Mouse (Mus musculus): Measurements from ENCODE around the gene AC140267.1.
A peak's percentile ranks its signal among the peaks of the same experiment; 100 is the strongest.

The AC140267.1 gene

DNA sequence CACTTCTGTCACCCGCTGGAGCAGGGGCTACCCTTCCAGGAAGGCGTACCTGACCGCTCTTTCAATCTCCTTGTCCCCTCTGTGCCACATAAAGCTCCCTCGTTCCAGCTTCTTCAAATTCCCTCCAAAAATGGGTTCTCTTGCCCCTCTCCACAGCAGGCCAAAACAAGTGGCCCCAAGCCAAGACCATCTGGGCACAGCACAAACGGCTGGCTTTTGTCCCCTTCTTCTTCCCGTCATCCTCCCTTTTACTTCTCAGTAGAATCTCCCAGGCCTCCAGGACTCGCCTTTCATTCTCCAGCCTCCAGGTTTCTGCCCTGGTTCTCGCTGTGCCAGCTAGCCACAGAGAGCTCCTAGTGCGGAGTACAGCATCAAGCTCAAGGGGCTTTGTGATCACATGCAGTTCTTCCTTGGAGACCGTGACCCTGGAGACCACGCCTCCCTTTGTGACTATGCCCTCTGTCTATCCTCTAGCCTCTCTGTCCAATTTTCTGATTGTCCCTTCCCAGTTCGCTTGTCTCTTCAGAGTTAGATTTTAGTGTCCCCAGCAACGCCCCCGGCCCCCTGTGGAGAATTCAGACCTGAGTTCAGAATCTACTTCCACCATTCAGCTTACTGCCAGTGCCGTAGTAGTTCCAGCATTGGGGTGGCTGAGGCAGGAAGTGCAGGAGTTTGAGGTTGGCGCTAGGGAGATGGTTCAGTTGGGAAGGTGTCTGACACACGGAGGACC, 7.4 kb upstream of the AC140267.1 start:
- DNase-seq (ENCODE audit: low spot score in 2 of 2): peak in 1 of 2 experiments; percentile 44

DNA sequence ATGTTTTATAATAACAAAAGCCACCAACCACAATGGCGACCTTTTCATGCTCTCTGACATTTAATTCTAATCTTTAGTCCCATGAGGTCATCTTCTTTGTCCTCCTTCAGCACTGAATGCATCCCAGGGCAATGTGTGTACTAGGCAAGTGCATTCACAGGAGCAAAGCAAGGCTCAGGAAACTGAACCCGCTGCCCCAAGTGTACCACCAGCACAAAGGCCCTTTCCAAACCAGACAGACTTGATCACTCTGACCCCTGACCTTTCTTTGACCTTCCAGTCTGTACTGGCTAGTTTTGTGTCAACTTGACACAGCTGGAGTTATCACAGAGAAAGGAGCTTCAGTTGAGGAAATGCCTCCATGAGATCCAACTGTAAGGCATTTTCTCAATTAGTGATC, 3.3 kb upstream of the AC140267.1 start:
- DNase-seq (ENCODE audit: low spot score in 2 of 2): no peak

DNA sequence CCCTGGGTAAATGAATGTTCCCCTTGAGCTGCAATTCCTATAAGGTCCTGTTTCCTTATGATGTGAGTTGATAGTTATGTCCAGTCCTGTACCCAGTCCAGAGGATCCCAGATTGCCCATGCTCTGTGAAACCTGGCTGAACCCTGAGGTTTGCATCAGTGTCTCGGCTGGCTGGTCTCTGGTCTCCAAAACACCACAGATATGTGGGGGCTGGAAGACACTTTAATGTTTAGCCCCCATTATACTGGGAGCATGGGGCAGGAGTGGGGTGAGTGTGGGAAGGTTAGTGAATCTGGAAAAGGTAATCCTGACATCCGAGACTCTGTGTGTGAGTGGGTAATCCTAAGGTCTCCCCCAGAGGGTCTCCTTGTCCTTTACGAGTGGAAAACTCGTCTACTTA, 2.6 kb upstream of the AC140267.1 start:
- no peak for DNase-seq (ENCODE audit: low spot score in 2 of 2)

DNA sequence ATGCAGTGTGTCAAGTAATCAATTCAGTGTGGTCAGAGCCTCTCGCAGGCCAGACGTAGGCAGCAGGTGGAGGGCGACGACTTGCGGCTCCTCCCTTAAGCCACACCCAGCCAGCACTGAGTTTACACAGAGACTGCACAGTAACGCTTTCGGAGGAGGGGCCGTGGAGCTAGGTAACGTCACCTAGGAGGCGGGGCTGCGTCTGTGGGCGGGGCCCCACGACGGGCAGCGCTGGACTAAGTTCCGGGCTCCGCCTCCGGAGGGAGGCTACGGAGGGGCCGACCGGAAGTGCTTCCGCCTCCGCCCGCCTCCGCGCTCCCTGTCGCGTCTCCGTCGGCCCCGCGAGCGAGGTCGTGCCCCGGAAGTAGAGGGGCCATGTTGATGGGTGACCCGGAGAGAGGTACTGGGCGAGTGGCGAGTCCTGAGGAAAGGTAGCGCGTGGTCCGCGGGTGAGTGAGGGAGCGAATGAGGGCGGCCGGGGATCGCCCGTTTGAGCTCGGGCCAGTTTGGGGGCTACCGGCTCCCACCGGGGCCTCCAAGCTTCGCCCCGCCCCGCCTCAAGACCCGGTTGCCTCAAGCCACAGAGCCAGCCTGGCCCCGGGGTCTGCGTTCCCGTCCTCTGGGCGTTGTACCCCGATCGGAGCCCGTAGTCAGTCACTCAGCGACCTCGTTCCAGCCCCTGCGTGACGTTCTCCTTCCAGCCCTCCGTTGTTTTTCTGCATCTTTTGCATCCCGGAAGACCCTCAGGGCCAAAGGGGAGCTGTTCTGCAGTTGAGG, 1.7 kb upstream of the AC140267.1 start, which contains the start of gene Mief1:
Mief1 (plus strand) TSS at position 286 of the 777 bp plus-strand sequence.
- DNase-seq (ENCODE audit: low spot score in 2 of 2): peak; percentile 97 to 98

DNA sequence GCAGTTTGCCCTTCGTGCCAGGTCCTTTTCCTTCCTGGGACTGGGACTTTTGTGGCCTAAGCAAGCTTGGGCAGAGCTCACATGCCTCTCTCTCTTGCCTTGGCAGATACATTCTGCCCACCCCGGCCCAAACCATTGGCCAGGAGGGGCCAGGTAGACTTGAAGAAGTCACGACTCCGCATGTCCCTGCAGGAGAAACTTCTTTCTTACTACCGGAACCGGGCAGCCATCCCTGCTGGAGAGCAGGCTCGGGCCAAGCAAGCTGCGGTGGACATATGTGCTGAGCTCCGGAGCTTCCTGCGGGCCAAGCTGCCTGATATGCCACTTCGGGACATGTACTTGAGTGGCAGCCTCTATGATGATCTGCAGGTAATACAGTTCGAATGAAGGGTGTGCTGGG, 12.5 kb downstream of the AC140267.1 start:
- no peak for DNase-seq (ENCODE audit: low spot score in 2 of 2)

DNA sequence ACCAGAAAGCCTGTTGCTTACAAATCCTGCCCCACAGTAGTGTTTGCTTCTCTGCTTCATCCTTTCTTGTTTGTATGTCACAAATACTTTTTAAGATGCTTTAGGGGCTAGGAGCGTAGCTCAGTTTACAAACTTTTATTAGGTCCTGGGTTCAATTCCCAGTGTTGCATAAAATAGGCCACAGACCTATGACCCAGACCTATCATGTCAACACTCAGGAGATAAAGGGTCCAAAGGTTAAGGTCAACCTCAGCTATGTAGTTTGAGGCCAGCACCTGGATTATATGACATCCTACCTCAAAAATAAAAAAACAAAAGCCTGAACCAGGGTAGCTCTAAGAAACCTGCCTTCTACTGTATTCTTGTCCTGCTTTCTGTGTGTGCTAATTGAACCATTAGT, 13.0 kb downstream of the AC140267.1 start:
- DNase-seq (ENCODE audit: low spot score in 2 of 2): no peak

DNA sequence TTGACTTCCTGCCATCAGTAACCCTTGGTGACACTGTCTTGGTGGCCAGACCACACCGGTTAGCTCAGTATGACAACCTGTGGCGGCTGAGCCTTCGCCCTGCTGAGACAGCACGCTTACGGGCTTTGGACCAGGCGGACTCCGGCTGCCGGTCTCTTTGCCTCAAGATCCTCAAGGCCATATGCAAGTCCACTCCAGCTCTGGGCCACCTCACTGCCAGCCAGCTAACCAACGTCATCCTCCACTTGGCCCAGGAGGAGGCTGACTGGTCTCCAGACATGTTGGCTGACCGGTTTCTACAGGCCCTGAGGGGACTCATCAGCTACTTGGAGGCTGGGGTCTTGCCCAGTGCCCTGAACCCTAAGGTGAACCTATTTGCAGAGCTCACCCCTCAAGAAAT, 14.0 kb downstream of the AC140267.1 start:
- DNase-seq (ENCODE audit: low spot score in 2 of 2): no peak

DNA sequence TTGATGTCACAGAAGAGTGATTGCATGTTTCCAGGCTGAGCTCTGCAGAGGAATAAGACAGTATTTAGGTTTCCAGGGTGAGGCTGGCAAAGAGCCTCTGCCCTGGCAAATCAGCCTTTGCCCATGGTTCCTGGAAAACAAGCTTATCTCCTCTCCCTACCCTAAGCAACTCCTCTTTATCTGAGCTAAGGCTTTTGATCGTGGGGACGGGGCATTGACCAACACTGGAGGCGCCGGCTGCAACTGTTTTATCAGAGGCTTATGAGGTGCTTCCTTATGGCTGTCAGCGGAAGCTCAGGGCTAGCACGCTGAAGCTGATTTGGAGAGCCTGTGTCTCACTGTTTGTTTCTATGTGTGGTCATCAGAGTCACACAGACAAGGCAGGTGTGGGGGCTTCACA, 15.0 kb downstream of the AC140267.1 start:
- DNase-seq (ENCODE audit: low spot score in 2 of 2): no peak

DNA sequence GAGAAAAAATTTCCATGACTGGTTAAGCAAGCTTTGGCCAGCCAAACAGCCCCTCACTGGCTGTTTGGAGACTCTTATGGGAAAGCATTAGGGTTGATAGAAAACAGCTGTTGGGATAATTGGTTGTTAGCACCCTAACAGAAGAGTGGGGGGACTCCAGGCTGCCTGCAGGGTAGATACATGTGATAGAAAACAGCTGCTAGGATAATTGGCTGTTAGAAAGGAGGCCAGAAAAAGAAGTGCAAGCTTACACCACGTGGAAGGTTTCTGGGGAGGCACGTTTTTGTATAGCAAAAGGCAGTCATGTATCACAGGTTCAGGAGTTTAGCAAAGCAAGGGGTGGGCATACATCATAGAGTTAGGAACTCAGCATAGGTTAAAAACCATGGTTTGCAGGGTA, 17.9 kb downstream of the AC140267.1 start:
- DNase-seq (ENCODE audit: low spot score in 2 of 2): no peak

DNA sequence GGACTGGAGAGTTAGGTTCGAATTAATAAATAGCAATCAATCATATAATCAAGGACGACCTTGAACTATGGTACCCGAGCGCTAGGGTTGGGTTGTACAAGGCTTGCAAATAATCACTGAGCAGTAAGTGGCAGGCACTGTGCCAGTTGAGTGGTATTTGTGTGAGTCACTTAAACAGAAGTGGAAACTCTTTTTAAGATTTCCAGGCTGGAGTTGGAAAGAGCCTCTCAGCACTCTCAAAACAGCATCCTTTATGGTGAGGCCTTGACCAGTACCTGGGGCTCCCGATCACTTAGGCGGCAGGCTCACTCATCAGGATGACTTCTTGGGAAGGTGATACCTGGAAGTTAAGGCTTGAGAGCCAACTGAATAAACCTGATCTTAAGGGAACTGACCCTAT, 18.6 kb downstream of the AC140267.1 start:
- peak in 1 of 2 experiments; percentile 75 for DNase-seq (ENCODE audit: low spot score in 2 of 2)

DNA sequence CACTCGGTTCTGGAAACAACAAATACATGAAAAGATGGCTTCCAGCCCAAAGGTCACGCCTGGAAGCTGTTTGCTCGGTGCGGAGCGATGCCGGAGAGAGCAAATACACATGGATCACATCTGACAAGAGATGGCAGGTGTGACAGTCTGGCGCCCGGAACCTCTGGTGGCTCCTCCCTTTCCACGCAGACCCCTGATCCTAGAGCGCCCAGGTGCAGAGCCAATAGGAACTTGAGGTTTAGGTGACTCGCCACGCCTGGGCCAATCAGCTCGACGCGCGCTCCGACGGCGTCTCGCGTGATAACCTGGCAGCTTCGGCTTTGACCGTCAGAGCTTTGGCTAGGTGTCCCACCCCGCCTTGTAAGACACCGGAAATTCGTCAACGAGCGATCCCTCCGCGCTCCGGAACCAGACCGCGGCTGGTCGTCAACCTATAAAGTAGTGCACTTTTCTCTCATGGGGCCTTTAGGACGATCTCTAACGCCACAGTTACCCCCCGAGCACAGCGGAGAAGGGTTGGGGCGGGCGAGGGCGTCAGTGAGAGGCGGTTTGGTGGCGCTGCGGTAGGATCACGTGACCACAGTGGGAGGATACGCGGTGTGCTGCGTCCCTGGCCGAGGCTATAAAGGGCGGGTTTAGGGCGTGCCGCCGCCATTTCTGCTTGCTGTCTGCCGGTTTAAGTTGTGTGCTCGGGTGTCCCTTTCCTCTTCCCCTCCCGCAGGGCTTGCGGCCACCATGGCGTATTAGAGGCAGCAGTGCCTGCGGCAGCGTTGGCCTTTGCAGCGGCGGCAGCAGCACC, 19.4 kb downstream of the AC140267.1 start, which contains the start of gene Atf4:
Atf4 (plus strand) TSS at position 338 of the 799 bp plus-strand sequence.
- DNase-seq (ENCODE audit: low spot score in 2 of 2): peak; percentile 99 to 100

DNA sequence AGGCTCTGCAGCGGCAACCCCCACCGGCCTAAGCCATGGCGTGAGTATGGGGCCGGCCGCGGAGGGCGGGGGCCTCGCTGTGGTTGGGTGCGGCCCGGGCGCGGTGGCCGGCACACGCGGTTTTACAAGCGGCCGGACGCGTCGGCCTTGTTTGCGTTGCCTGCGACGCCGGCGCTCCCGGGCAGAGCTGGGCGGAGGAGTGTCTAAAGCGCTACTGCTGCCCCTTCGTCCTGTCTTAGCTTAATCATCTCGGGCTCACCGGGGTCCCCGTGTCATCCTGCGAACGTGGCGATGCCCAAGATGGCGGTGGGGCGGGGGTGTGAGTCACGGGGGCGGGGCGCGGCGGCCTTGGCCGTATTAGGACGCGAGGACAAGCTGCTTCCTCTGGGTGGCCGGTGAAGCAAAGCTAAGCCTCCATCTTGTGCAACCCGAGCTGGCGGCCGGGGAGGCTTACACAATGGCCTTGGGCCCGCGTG, 20.0 kb downstream of the AC140267.1 start:
- peak; percentile 76 to 83 for DNase-seq (ENCODE audit: low spot score in 2 of 2)

DNA sequence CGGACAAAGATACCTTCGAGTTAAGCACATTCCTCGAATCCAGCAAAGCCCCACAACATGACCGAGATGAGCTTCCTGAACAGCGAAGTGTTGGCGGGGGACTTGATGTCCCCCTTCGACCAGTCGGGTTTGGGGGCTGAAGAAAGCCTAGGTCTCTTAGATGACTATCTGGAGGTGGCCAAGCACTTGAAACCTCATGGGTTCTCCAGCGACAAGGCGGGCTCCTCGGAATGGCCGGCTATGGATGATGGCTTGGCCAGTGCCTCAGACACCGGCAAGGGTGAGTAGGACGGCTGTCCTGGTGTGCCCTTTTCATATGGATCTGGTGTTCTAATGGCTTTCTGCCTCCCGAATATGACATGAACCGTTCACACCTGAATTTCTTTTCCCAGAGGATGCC, 20.6 kb downstream of the AC140267.1 start:
- DNase-seq (ENCODE audit: low spot score in 2 of 2): peak in 1 of 2 experiments; percentile 49

DNA sequence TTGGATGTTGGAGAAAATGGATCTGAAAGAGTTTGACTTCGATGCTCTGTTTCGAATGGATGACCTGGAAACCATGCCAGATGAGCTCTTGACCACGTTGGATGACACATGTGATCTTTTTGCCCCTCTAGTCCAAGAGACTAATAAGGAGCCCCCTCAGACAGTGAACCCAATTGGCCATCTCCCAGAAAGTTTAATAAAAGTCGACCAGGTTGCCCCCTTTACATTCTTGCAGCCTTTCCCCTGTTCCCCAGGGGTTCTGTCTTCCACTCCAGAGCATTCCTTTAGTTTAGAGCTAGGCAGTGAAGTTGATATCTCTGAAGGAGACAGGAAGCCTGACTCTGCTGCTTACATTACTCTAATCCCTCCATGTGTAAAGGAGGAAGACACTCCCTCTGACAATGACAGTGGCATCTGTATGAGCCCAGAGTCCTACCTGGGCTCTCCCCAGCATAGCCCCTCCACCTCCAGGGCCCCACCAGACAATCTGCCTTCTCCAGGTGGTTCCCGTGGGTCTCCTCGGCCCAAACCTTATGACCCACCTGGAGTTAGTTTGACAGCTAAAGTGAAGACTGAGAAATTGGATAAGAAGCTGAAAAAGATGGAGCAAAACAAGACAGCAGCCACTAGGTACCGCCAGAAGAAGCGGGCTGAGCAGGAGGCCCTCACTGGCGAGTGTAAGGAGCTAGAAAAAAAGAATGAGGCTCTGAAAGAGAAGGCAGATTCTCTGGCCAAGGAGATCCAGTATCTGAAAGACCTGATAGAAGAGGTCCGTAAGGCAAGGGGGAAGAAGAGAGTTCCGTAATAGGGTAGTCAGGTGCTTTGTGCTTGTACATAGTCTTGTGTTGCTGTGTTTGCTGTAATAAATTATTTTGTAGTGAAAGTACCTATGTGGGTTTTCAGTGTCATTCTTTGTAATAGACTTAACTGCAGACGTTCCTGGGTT, 21.3 kb downstream of the AC140267.1 start:
- DNase-seq (ENCODE audit: low spot score in 2 of 2): no peak

DNA sequence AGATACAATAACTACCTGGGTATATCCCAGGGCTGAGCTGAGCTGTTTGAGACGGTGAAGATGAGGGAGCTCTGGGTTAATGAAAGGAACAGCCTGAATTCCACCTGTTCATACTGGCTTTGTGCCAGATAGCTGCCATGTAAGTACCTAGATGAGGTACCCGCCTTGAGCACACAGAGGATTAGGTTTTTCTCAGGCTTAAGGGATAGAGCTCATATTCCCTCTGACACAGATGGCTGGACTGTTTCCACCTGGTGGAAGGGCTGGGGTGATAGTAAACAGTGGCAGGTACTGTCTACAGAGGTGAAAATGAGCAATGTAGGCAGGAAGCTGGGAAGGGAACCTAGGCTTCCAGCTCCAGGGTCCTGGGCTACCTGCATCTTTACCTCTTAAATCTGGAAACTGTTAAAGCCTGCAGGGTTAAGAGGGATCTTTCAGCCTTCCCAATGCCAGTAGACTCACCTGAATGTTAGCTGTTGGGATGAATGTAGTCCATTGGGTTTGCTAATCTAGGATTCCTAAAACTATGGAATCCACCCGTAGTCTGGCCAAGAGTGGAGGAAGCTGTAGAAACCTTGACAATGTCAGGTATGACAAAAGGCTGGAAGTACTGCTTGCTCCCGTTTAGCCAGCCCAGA, 22.1 kb downstream of the AC140267.1 start:
- DNase-seq (ENCODE audit: low spot score in 2 of 2): peak in 1 of 2 experiments; percentile 58

DNA sequence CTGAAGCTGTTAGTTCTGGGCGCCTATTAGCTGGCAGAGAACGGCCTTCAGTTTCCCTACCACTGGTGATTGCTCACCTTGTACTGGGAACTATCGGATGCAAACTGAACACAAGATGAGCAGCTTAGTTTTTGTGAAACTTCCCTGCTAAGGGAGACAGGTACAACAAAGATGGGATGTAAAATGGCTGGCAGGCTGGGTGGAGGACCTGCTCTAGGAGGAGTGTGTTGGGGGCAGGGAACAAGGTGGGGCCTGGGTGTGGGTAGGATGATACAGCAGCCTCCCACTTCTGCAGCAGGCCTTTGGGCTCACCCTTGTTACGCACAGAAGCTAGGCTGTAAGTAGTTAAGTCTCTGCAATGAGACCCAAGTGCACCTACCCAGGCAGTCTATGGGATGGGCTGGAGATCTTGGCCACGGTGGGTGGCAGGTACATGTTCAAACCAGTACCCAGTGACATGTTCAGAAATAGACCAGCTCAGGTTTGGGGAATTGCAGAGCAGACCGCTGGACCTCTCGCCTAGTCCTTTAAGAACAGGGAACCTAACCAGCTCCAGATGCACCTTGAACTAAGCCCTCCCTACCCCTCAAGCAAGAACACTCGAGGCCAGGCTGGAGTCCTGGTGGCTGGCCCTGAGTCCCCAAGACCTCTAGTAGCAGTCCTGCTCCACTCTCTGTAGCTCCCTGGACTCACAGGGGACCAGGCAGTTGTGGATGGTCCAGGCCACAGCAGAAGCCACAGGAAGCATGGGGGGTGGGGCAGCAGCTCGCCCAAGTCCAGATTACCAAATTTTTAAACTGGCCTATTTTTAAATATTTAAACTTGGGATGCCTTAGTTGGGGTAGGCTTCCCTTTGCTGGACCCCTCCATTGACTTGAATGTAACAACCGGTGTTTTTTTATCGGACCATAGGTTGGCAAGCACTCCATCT, 22.9 kb downstream of the AC140267.1 start:
- DNase-seq (ENCODE audit: low spot score in 2 of 2): peak in 1 of 2 experiments; percentile 51

DNA sequence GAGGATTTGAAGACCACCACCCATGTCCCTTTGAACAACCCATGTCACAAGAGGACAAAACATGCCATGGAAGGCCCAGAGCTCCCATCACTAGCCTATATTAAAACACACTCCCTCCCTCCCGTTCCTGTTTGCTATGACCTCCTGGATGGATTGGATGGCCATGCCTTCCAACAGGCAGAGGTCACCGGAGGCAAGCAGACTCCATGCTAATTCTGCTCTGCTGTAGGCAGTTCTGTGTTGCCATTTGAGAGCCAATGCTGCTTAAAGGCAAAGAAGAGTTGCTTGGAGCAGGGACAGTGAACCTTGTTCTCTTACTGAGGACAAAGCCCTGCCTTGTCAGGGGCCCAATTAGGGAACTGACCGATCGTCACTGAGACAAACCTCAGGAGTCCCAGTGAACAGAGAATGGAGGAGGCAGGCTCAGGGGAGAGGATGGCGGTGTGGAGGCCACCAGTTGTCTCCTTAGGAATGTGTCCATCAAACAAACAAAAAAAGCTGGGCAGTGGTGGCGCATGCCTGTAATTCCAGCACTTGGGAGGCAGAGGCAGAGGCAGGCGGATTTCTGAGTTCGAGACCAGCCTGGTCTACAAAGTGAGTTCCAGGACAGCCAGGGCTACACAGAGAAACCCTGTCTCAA, 23.9 kb downstream of the AC140267.1 start:
- DNase-seq (ENCODE audit: low spot score in 2 of 2): no peak

DNA sequence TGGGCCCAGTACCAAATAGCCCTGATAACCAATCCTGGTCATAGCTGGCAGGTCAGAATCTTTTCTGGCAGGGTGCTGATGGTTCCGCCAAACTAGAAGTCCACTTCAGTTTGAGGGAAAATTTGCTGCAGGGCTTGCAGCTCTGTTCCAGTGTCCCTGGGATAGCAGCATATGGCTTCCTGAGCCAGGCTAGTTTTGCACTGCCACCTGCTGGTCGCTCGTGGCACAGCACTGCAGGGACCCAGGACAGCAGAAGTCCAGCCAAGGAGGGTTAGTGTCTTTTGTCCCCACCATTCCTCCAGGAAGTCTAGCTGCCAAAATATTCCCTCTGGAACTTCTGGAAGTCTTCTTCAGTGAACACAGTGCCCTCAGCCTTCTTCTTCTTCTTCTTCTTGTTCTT, 25.0 kb downstream of the AC140267.1 start:
- peak; percentile 84 to 89 for DNase-seq (ENCODE audit: low spot score in 2 of 2)

DNA sequence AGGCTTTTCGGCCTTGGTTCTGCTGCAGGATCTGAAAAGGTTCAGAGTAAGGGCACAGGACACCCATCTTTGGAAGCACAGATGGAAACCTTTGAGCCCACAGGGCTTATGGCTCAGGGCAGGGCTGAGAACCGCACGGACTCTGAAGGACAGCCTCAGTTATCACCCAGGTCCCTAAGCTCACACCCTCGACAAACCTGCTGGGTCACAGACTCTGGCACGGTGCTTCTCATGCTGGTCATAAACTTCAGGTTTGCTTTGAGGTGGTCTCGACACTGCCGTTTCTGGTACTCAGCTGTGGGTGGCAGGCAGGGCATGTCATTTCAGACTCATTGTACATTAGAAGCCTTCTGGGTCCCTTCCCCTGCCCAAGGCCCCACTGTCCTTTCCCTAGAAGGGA, 25.5 kb downstream of the AC140267.1 start:
- no peak for DNase-seq (ENCODE audit: low spot score in 2 of 2)
